Mouse (Mus musculus): ENCODE data around the gene Wdfy4.

The Wdfy4 gene

GRCm38 (mm10) chr14:33185068-33185800 lies at the start of gene Wdfy4:
Gene Wdfy4, minus strand, starts transcription at chr14:33185508.
- no peak for DNase-seq (ENCODE audit: low spot score in 2 of 2)

- no peak for DNase-seq (ENCODE audit: low spot score in 2 of 2)
Measured at GRCm38 (mm10) chr14:33232048-33232447, 46.7 kb upstream of the Wdfy4 start.

GRCm38 (mm10) chr14:33231311-33231710 lies 46.0 kb upstream of the Wdfy4 start:
- no peak for DNase-seq (ENCODE audit: low spot score in 2 of 2)

- no peak for DNase-seq (ENCODE audit: low spot score in 2 of 2)
Measured at GRCm38 (mm10) chr14:33230672-33231071, 45.4 kb upstream of the Wdfy4 start.

- DNase-seq (ENCODE audit: low spot score in 2 of 2), result no peak
Measured at GRCm38 (mm10) chr14:33225235-33225634, 39.9 kb upstream of the Wdfy4 start.

GRCm38 (mm10) chr14:33216343-33217208 lies 31.3 kb upstream of the Wdfy4 start:
- DNase-seq (ENCODE audit: low spot score in 2 of 2), result no peak

GRCm38 (mm10) chr14:33215163-33215562 lies 29.9 kb upstream of the Wdfy4 start:
- DNase-seq (ENCODE audit: low spot score in 2 of 2), result no peak

- no peak for DNase-seq (ENCODE audit: low spot score in 2 of 2)
Measured at GRCm38 (mm10) chr14:33214767-33215128, 29.4 kb upstream of the Wdfy4 start.

- DNase-seq (ENCODE audit: low spot score in 2 of 2), result peak; percentile 72 to 79
Measured at GRCm38 (mm10) chr14:33213823-33214766, 28.8 kb upstream of the Wdfy4 start, which contains the start of gene Arhgap22. Gene Arhgap22, plus strand, starts transcription at chr14:33214026.

- no peak for DNase-seq (ENCODE audit: low spot score in 2 of 2)
Measured at GRCm38 (mm10) chr14:33212958-33213309, 27.6 kb upstream of the Wdfy4 start.

GRCm38 (mm10) chr14:33212271-33212957 lies 27.1 kb upstream of the Wdfy4 start:
- no peak for DNase-seq (ENCODE audit: low spot score in 2 of 2)

GRCm38 (mm10) chr14:33210806-33211205 lies 25.5 kb upstream of the Wdfy4 start:
- no peak for DNase-seq (ENCODE audit: low spot score in 2 of 2)

- DNase-seq (ENCODE audit: low spot score in 2 of 2), result no peak
Measured at GRCm38 (mm10) chr14:33208331-33208730, 23.0 kb upstream of the Wdfy4 start.

- DNase-seq (ENCODE audit: low spot score in 2 of 2), result no peak
Measured at GRCm38 (mm10) chr14:33207011-33207410, 21.7 kb upstream of the Wdfy4 start.

GRCm38 (mm10) chr14:33205280-33205965 lies 20.1 kb upstream of the Wdfy4 start:
- no peak for DNase-seq (ENCODE audit: low spot score in 2 of 2)

GRCm38 (mm10) chr14:33203777-33204176 lies 18.5 kb upstream of the Wdfy4 start:
- DNase-seq (ENCODE audit: low spot score in 2 of 2), result no peak

- no peak for DNase-seq (ENCODE audit: low spot score in 2 of 2)
Measured at GRCm38 (mm10) chr14:33202885-33203284, 17.6 kb upstream of the Wdfy4 start.

- DNase-seq (ENCODE audit: low spot score in 2 of 2), result no peak
Measured at GRCm38 (mm10) chr14:33202161-33202560, 16.9 kb upstream of the Wdfy4 start.

- no peak for DNase-seq (ENCODE audit: low spot score in 2 of 2)
Measured at GRCm38 (mm10) chr14:33194241-33194640, 8.9 kb upstream of the Wdfy4 start.

GRCm38 (mm10) chr14:33193762-33194161 lies 8.5 kb upstream of the Wdfy4 start:
- no peak for DNase-seq (ENCODE audit: low spot score in 2 of 2)

GRCm38 (mm10) chr14:33190646-33191045 lies 5.3 kb upstream of the Wdfy4 start:
- no peak for DNase-seq (ENCODE audit: low spot score in 2 of 2)
